In the genomic region with DNA sequence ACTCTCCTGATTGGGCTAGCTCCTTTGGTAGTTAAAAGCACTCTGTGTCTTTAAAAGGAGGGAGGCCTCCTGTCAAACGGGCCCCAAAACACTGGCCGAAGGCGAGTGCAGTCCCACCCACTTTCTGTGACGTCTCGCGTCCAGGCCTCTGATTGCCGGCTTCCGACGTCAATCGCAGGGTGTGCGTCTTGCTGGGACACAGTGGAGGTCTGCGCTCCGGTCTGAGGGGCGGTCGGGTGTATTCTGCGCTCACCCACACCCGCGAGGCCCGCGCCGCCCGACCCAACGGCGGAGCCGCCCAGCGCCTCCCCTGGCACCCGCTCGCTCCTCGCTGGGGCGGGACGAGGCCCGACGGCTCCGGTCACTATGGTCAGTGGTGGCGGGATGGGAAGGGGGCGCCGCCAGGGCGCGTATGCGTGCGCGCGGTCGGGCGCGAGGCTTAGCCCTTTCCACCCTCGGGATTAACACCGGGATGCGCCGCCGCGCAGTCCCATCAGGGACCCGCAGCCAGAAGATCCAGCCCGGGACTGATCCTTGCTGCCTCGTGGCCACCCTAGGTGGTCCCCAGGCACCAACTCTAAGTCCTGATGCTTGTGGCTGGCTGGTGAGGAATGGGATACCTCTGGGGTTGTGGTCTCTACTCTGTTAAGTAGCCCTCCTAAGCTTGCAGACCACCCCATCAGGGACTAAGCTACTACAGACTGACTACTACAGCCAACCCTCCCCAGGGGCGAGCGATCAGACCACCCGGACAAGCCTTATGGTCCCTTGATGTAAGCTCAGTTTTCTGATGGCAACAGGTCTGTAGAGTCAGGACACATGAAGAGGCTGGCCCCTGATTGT, we compare ENCODE assay signal across 7 mouse cellular contexts. TPM values are rescaled to one million over a fixed set of nuclear protein-coding genes. Genes with fewer than 3 reads are reported as not detected.
DNase-seq lines count a peak whose midpoint lies in the region; ATAC-seq lines count a peak whose summit lies in the region.

A gene (plus strand): TSS at position 178 of the 843 bp plus-strand sequence.

- peak; percentile 99 for ATAC-seq in intestine, embryonic 16.5 days
- peak; percentile 99 for ATAC-seq in midbrain, embryonic 11.5 days (ENCODE audit: low FRiP score)

- intact Hi-C loops in left cerebral cortex, postnatal 36 days (cut with DNase I), result no loop called here

- WGBS in intestine, embryonic 16.5 days, result under 1% methylated on average over 58 of the region's 58 CpGs
- WGBS in midbrain, embryonic 11.5 days, result under 1% methylated on average over 52 of the region's 58 CpGs

- H3K4me1 ChIP-seq in intestine, embryonic 16.5 days (ENCODE audit: control insufficient read depth, insufficient read depth, low read length), result peaks cover 6% of the 10 kb centered on the region
- H3K4me1 ChIP-seq in midbrain, embryonic 11.5 days (ENCODE audit: control insufficient read depth, insufficient read depth, low read length), result peaks cover 6% of the 10 kb centered on the region

- no peaks in the 10 kb centered on the region for H3K27me3 ChIP-seq in intestine, embryonic 16.5 days (replicated peaks; ENCODE audit: control insufficient read depth, insufficient read depth, low read length)
- no peaks in the 10 kb centered on the region for H3K27me3 ChIP-seq in midbrain, embryonic 11.5 days (ENCODE audit: control insufficient read depth, insufficient read depth, low read length)

- H3K4me3 ChIP-seq in intestine, embryonic 16.5 days (ENCODE audit: low read length), result peak within 1 kb of the TSS; percentile 75
- peak within 1 kb of the TSS; percentile 76 for H3K4me3 ChIP-seq in midbrain, embryonic 11.5 days (ENCODE audit: low read depth, low read length)

- H3K27ac ChIP-seq in intestine, embryonic 16.5 days (ENCODE audit: low read length), result 0 out of 2 replicates have a peak within 1 kb of the TSS, but pooled peaks have one; percentile 36
- H3K27ac ChIP-seq in midbrain, embryonic 11.5 days (ENCODE audit: low read depth, low read length), result no peak within 1 kb of the TSS; the same call in 1 of the 2 replicates

- H3K36me3 ChIP-seq in intestine, embryonic 16.5 days (ENCODE audit: control insufficient read depth, insufficient read depth, low read length), result no peaks in the 10 kb centered on the region
- no peaks in the 10 kb centered on the region for H3K36me3 ChIP-seq in midbrain, embryonic 11.5 days (ENCODE audit: control insufficient read depth, insufficient read depth, low read length)

- peak within 1 kb of the TSS; percentile 65 for H3K4me2 ChIP-seq in intestine, embryonic 16.5 days (ENCODE audit: low read depth, low read length)
- peak within 1 kb of the TSS; percentile 80 for H3K4me2 ChIP-seq in midbrain, embryonic 11.5 days

- H3K9ac ChIP-seq in intestine, embryonic 16.5 days (ENCODE audit: low read depth, low read length), result peak within 1 kb of the TSS; percentile 86
- peak within 1 kb of the TSS; percentile 87 for H3K9ac ChIP-seq in midbrain, embryonic 11.5 days (ENCODE audit: low read length)

- peak; percentile 98 for DNase-seq in adrenal gland, adult 2 months
- peak; percentile 93 for DNase-seq in embryo, embryonic 11.5 days (ENCODE audit: low read depth, low spot score)
- peak; percentile 89 to 95 for DNase-seq in gastrocnemius, postnatal 4 days (ENCODE audit: low spot score in 2 of 2)
- peak; percentile 98 for DNase-seq in left cerebral cortex, postnatal 36 days (ENCODE audit: low spot score in 2 of 2)
- DNase-seq in midbrain, embryonic 11.5 days (ENCODE audit: low spot score, missing footprints), result peak; percentile 99
- peak; percentile 95 for DNase-seq in skeletal muscle tissue, adult 2 months (ENCODE audit: low read depth, low spot score)

- no peaks in the 10 kb centered on the region for H3K9me3 ChIP-seq in intestine, embryonic 16.5 days (ENCODE audit: control insufficient read depth, low read length)
- no peaks in the 10 kb centered on the region for H3K9me3 ChIP-seq in midbrain, embryonic 11.5 days (ENCODE audit: control insufficient read depth, low read length)

RNA-seq across cellular contexts. Expression of the gene that starts here (rescaled TPM):
- total RNA-seq in adrenal gland, adult 2 months (2021), result 1 to 10 TPM; 3.0 to 3.8 TPM
- polyA plus RNA-seq in adrenal gland, adult 2 months (2012; rRNA removed), result 2.6 and 3.3 TPM in 2 replicates
- total RNA-seq in gastrocnemius, postnatal 4 days (2021), result 1 to 10 TPM; 3.7 to 4.1 TPM
- 5.5 and 5.6 TPM in 2 replicates for polyA plus RNA-seq in intestine, embryonic 16.5 days (2015; fragmentation: Nextera tagmentation; extraction: Ambion mirVana)
- 10 to 100 TPM; 31.1 to 38.6 TPM for total RNA-seq in left cerebral cortex, postnatal 36 days (2021)
- polyA plus RNA-seq in midbrain, embryonic 11.5 days (2014; fragmentation: Nextera tagmentation; extraction: Ambion mirVana), result 13.9 and 14.1 TPM in 2 replicates

Comparison
In these comparisons a context has a peak if more than half of its experiments do, and no peak if none do; other contexts are left out.
1. RNA of the gene that starts here (total RNA-seq): 31.1 to 38.6 TPM in left cerebral cortex, postnatal 36 days; 3.7 to 4.1 TPM in gastrocnemius, postnatal 4 days and 3.0 to 3.8 TPM in adrenal gland, adult 2 months; every median in the first group is over 4 times any median in the second.
2. Peak in every context shown above with its lines, with median percentiles within 50 percentile points of each other: DNase-seq.